Mouse (Mus musculus) liver, embryonic 14.5 days (tissue): Measurements from ENCODE around the gene Eef1g.

Experiments used
- CTCF ChIP-seq: IDR thresholded peaks from 2 replicates; pipeline ENCODE4 v1.5.1; 2016; ENCODE audit warnings: antibody characterized with exemption, low read depth, control low read depth
- EP300 ChIP-seq: IDR thresholded peaks from 2 replicates; pipeline ENCODE4 v1.6.1; 2016; ENCODE audit warnings: antibody characterized with exemption, low read depth

DNA sequence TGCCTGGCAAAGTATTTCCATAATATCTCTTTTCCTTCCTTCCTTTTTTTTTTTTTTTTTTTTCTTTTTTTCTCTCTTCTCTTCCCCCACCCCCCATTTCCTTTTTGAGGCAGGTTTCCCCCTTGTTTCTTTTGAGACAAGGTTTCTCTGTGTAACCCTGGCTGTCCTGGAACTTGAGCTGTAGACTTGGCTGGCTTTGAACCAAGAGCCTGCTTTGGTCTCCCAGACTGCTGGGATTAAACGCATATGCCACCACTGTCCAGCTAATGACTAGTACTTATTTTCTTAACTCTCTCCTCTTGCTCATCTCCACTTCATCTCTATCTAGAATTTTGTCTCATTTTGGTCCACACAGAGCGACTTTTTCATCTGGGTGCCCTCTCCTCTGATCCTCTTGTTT lies 23.8 kb upstream of the Eef1g start:
- TF ChIP-seq CTCF (no peak), EP300 (no peak)
